Mouse (Mus musculus) E14TG2a.4 (cell line): ENCODE results near the gene Iqschfp.

ENCODE experiments used
- CTCF ChIP-seq: conservative IDR thresholded peaks from 2 replicates; pipeline ENCODE4 v1.5.1; 2014; ENCODE audit warnings: low read length
- POU5F1 ChIP-seq: IDR thresholded peaks from 2 replicates; pipeline ENCODE4 v1.6.1; 2014; ENCODE audit warnings: low read length, borderline replicate concordance

GRCm38 (mm10) chr3:68558744-68559143 is 666.7 kb downstream of the Iqschfp start:
- TF ChIP-seq CTCF = no peak
- TF ChIP-seq POU5F1 = no peak
